Mouse (Mus musculus) gastrocnemius, adult 8-10 months (tissue): ENCODE results near the gene Gpr142. TPM values are rescaled to one million over a fixed set of nuclear protein-coding genes. Genes with fewer than 3 reads are reported as not detected.

Experiments
- DNase-seq, 2 experiments: peaks; one replicate each; pipeline ENCODE4 v3.0.0; 2022; ENCODE audit warnings: low spot score in 2 of 2
- total RNA-seq, 4 experiments: library from RNA; stranded (reverse); gene quantifications; 2 replicates each; pipeline ENCODE4 v1.2.4; 2022

Gene Gpr142
- total RNA-seq, 4 experiments from 2014 or later: not detected

GRCm38 (mm10) chr11:114797981-114798380 lies 743 bp upstream of the Gpr142 start:
- DNase-seq: no peak

DNA sequence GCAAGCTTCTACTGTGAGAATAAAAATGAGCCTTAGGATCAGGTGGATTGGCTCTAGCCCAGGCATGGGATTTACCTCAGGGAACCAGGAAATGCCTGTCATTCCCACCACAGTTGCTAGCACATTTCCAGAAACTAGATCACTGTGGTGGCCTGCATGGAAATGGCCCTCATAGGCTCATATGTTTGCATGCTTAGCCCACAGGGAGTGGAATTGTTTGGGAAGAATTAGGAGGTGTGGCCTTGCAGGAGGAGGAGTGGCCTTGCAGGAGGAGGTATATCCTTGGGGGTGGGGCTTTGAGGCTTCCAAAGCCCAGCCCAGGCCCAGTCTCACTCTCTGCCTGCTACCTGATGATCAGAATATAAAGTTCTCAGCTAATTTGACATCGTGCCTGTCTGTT lies 3.2 kb downstream of the Gpr142 start:
- no peak for DNase-seq

GRCm38 (mm10) chr11:114802540-114803267 lies 4.0 kb downstream of the Gpr142 start:
- no peak for DNase-seq

DNA sequence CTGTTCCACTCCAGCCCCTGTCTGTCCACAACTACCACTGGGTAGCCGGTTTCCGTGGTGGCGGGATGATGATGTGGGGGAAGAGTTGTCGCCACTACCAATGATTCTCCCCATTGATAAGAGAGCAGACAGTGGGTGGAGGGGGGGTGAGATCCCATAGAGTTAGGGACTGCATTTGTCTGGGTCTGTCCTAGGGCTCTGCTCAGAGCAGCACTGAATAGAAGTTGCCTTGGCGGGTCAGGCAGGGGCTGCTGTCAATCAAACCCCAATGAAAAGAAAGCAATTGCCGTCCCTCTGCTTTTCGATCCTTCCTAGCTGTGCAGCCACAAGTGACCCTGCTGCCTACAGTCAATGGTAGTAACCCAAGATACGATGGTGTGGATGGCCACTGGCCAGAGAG lies 5.3 kb downstream of the Gpr142 start:
- no peak for DNase-seq

- DNase-seq: no peak
Measured at GRCm38 (mm10) chr11:114807025-114807424, 8.3 kb downstream of the Gpr142 start.

DNA sequence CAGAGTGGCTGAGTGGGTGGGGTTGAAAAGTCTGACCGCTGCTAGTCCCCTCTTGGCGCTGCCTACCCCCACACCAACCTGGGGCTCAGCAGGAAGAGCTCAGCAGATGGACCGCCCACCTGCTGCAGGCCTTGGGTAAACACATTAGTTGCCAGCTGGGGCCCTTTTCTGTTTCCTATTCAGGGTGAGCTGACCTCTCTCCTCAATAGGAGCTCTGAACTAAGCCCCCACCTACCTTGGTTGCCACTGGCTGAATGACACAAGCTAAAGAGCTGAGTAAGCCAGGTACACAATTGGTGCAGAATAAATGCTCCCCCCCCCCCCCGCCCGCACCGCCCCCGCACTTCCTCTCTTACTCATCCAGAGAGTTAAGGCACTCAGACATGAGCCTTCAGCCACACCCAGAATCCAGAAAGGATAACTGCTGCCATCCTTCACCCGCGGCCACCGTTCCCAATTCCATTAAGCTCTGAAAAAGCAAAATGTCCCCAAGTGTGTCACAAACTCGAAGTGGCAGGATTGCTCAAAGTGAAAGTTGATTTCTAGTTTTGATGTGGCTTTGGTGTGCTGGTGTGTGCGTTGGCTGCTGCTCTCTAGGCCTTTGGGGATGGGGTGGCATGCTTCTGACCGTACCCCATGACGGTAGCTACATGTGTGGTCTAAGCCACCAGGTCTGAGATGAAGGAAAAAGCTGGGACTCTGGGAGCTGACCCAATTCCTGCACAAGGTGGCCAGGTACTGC lies 9.1 kb downstream of the Gpr142 start:
- no peak for DNase-seq

GRCm38 (mm10) chr11:114809371-114809770 lies 10.6 kb downstream of the Gpr142 start:
- DNase-seq: no peak

DNA sequence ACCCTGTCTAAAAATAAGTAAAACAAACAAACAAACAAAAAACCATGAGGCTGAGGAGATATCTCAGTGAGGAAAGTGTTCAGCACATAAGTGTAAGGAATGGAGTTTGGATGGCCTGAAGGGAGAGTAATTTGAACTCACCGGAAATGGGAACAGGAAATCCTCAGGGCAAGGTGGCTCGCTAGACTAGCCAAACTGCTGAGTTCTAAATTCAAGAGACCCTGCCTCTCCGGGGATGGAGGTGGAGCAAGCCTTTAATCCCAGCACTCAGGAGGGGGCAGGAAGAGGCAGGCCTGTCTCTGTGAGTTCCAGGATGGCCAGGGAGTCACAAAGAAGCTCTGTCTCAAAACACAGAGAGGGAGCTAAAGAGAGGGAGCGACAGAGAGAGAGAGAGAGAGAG lies 11.6 kb downstream of the Gpr142 start:
- no peak for DNase-seq

DNA sequence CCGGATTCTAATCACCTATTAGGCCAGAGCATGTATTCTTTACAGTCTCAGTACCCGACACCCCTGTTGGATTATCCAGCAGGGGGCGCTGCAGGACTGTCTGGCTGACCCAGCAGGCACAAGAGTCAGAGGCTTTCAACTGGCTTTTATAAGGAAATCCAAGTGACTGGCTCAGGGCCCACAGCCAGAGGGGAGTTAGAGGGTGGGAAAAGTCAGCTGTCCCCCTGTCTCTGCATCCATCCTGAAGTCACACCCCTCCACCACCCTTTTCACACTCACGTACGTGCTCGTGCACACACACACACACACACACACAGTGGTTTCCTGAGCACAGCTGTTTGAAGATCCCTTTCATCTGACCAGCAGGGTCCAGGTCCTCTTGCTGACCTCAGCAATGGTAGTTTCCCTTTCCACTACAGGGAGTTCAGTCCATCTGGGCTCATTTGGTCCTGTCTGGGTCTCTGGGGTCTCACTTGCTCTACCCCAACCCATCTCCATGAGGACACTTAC lies 14.1 kb downstream of the Gpr142 start:
- peak; percentile 77 to 78 for DNase-seq

DNA sequence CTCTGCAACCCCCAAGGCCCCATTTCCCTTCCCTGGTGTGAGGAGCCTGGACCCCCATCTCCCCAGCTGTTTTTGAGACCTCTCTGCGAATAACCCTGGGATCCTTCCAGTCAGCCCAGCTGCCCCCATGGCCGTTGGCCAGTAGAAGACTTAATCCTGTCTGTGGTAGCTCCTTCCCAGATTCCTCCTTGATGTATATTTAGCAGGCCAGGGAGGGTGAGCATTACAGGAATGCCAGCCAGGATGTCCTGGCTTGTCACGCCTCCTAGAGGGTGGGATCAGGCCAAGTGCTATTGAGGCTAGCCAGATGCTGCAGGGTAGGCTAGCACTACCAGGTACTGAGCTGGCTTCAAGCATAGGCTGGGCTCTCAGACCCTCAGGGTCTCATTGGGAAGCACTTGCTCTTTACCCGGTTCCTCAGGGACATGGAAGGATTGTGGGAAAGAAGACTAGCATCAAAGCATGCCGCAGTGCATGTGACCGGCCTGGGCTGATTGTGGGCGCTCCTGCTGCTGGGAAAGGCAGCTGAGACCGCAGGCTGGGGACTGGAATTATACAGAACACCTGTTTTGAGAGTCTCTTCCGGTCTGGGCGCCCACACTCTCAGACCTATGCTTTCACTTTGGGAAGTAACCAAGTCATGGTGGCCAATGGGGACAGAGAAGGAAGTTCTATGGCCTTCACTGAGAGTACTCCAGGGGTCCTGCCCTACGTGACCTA lies 16.3 kb downstream of the Gpr142 start:
- peak in 1 of 2 experiments; percentile 50 for DNase-seq

DNA sequence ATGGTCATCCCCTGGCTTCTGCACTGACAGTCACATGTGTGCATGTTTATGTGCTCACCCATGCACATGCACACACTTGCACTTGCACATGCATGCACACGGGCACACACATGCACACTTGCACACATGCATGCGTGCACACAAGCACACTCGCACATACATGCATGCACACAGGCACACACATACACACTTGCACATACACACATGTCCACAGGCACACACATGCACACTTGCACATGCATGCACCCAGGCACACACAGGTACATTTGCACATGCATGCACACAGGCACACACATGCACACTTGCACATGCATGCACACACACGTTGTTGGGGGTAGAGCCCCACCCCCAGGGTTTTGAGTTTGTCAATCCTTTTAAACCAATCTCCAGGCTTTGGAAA lies 18.2 kb downstream of the Gpr142 start:
- DNase-seq: no peak

DNA sequence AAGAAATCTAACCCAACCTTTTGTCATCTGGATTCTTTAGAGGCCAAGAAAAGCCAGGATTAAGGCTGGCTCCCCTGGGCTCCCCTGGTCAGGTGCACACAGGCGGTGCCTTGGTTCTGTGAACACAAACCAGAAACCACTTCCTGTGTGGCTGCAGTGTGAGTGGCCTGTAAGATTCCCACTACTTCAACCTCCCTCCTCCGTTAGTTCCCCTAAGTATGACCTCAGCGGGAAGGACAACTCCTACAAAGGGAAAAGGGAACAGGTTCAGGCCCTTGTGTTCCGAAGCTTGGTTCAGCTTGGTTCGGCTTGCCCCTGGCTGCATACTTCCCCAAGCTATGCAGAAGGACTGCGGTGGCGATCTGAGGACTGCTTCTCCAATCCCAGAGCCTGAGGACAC lies 19.5 kb downstream of the Gpr142 start:
- DNase-seq: no peak

GRCm38 (mm10) chr11:114819110-114819509 lies 20.4 kb downstream of the Gpr142 start:
- DNase-seq: no peak

DNA sequence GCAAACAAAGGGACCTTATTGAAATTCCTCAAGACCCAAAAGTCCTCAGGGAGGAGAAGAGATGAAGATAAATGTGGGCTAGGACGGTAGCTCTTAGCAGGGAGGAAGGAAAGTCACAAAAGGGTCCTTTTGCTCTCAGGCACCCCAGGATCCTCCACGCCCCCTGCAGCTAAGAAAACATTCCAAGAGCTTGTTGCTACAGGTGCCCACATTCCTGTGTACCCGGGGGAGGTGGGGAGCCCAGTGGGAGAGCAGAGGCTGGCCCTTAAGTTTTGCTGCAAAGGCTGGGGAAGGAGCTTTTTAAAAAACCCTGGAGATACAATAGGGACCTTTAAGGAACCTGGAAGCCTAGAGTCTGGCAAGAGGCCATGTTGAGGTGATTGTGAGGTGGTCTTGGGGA lies 21.7 kb downstream of the Gpr142 start:
- DNase-seq: no peak

- no peak for DNase-seq
Measured at GRCm38 (mm10) chr11:114821325-114821724, 22.6 kb downstream of the Gpr142 start.

GRCm38 (mm10) chr11:114822727-114823126 lies 24.0 kb downstream of the Gpr142 start:
- peak; percentile 35 to 57 for DNase-seq

- no peak for DNase-seq
Measured at GRCm38 (mm10) chr11:114823199-114823725, 24.5 kb downstream of the Gpr142 start.

GRCm38 (mm10) chr11:114826686-114827085 lies 28.0 kb downstream of the Gpr142 start:
- no peak for DNase-seq

GRCm38 (mm10) chr11:114829499-114830432 lies 31.0 kb downstream of the Gpr142 start:
- peak; percentile 62 to 79 for DNase-seq

DNA sequence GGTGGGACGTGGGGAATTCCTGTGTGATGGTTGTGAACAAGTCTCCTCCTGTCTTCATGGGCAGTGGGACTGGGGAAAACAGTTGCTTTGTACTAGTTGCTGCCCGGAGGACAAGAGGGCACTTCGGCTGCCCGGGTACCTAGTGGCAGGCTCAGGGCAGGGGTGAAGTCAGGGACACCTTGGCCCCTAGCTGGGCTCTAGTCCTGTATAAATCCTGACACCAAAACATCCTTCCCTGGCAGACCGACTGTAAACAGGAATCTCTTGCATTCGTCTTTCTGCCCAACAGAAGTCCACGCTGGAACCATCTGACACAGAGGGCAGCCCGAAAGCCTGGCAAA lies 31.7 kb downstream of the Gpr142 start:
- DNase-seq: peak in 1 of 2 experiments; percentile 44

GRCm38 (mm10) chr11:114833166-114833565 lies 34.4 kb downstream of the Gpr142 start:
- no peak for DNase-seq
